Mouse (Mus musculus) cerebellum, adult 2 months (tissue): Measurements from ENCODE around the gene Dgkb. TPM values are rescaled to one million over a fixed set of nuclear protein-coding genes. Genes with fewer than 3 reads are reported as not detected.

ENCODE experiments used
- DNase-seq, 2 experiments: peaks; one replicate each; pipeline ENCODE4 v3.0.0; 2021
- H3K27ac ChIP-seq: fragments of 200-500 bp; 2 replicates; pipeline ENCODE4 v1.5.1; 2012; ENCODE audit warnings: low read length, control low read depth, inconsistent platforms; ENCODE audit not compliant: insufficient read depth
- H3K27me3 ChIP-seq: fragments of 200-500 bp; 2 replicates; pipeline ENCODE4 v1.6.1; 2012; ENCODE audit warnings: inconsistent platforms, mild to moderate bottlenecking, low read length, moderate library complexity; ENCODE audit not compliant: control insufficient read depth, insufficient read depth
- H3K4me1 ChIP-seq: fragments of 200-500 bp; 2 replicates; pipeline ENCODE4 v1.6.1; 2011; ENCODE audit warnings: low read length; ENCODE audit not compliant: control insufficient read depth, insufficient read depth
- H3K4me3 ChIP-seq: fragments of 200-500 bp; replicated peaks from 2 replicates; pipeline ENCODE3; 2011; ENCODE audit warnings: mild to moderate bottlenecking, low read depth, low read length, control low read depth; ENCODE audit not compliant: insufficient read depth
- CTCF ChIP-seq: fragments of 200-500 bp; IDR thresholded peaks from 2 replicates; pipeline ENCODE4 v1.5.1; 2011; ENCODE audit warnings: low read depth, mild to moderate bottlenecking, control low read depth, low read length, moderate library complexity, borderline replicate concordance; ENCODE audit not compliant: insufficient read depth
- POLR2A ChIP-seq: fragments of 200-500 bp; IDR thresholded peaks from 2 replicates; pipeline ENCODE4 v1.6.1; 2011; ENCODE audit warnings: low read length, control low read depth, borderline replicate concordance; ENCODE audit not compliant: insufficient read depth
- WGBS: fragments of 180-500 bp; shearing (Covaris S2); methylation state at CpG from one replicate; pipeline ENCODE4 v1.1.7; 2018; 5-methylcytosine and 5-hydroxymethylcytosine counted together
- polyA plus RNA-seq: library from polyadenylated mRNA; depleted of rRNA; stranded (reverse); fragments of >200 nt; gene quantifications from 2 replicates; pipeline ENCODE4 v1.2.3, GENCODE M21; 2012

The Dgkb gene
- polyA plus RNA-seq, 1 experiment, result 13.4 TPM

- Histone ChIP-seq H3K4me1 (peaks cover 11% of the 10 kb centered on the region; the same call in 1 of the 2 replicates), H3K4me3 (no peak overlapping the region), H3K27ac (no peak overlapping the region), H3K27me3 (no peaks in the 10 kb centered on the region)
- peak; percentile 61 to 85 for DNase-seq
- TF ChIP-seq POLR2A, result no peak
- TF ChIP-seq CTCF, result no peak
These were observed 772.4 kb downstream of the Dgkb start for GRCm38 (mm10) chr12:38589951-38590350.

- Histone ChIP-seq H3K27me3 (no peaks in the 10 kb centered on the region), H3K4me3 (no peak overlapping the region), H3K27ac (no peak overlapping the region), H3K4me1 (peaks cover 13% of the 10 kb centered on the region; the same call in 1 of the 2 replicates)
- TF ChIP-seq POLR2A (no peak), CTCF (no peak)
- 22% methylated on average over 2 of the region's 2 CpGs for WGBS
- DNase-seq, result peak in 1 of 2 experiments; percentile 41
These were observed 776.1 kb downstream of the Dgkb start for GRCm38 (mm10) chr12:38593653-38594052.

- no peaks in the 10 kb centered on the region for H3K27me3 ChIP-seq
- peak in 1 of 2 experiments; percentile 33 for DNase-seq
- TF ChIP-seq POLR2A, result no peak
- 43% methylated on average over 3 of the region's 3 CpGs for WGBS
- H3K27ac ChIP-seq, result no peak overlapping the region
- H3K4me3 ChIP-seq, result no peak overlapping the region
- H3K4me1 ChIP-seq, result peaks cover 13% of the 10 kb centered on the region; the same call in 1 of the 2 replicates
These were observed 776.5 kb downstream of the Dgkb start for GRCm38 (mm10) chr12:38594055-38594454.

GRCm38 (mm10) chr12:38596416-38597062 is 779.0 kb downstream of the Dgkb start:
- H3K27ac ChIP-seq, result no peak overlapping the region

GRCm38 (mm10) chr12:38598096-38598495 is 780.6 kb downstream of the Dgkb start:
- Histone ChIP-seq H3K4me3 (no peak overlapping the region), H3K27me3 (no peaks in the 10 kb centered on the region), H3K27ac (no peak overlapping the region), H3K4me1 (peaks cover 7% of the 10 kb centered on the region; the same call in 1 of the 2 replicates)
- TF ChIP-seq POLR2A (no peak), CTCF (no peak)
- no peak for DNase-seq
- 69% methylated on average over 2 of the region's 2 CpGs for WGBS

More at GRCm38 (mm10) chr12:38596416-38597062, 779.0 kb downstream of the Dgkb start:
- no peak overlapping the region for H3K4me3 ChIP-seq
- no peak for DNase-seq
- no peak for TF ChIP-seq POLR2A
- no peak for TF ChIP-seq CTCF
- H3K4me1 ChIP-seq, result peaks cover 7% of the 10 kb centered on the region; the same call in 1 of the 2 replicates
- H3K27me3 ChIP-seq, result no peaks in the 10 kb centered on the region
- 72% methylated on average over 7 of the region's 7 CpGs for WGBS

GRCm38 (mm10) chr12:38600165-38600845 is 782.8 kb downstream of the Dgkb start:
- H3K27me3 ChIP-seq, result no peaks in the 10 kb centered on the region
- no peak overlapping the region for H3K4me3 ChIP-seq
- peaks cover under 1% of the 10 kb centered on the region; the same call in 1 of the 2 replicates for H3K4me1 ChIP-seq
- TF ChIP-seq CTCF (no peak), POLR2A (no peak)
- WGBS, result 77% methylated on average over 3 of the region's 3 CpGs
- H3K27ac ChIP-seq, result no peak overlapping the region
- no peak for DNase-seq

GRCm38 (mm10) chr12:38608104-38608503 is 790.6 kb downstream of the Dgkb start:
- Histone ChIP-seq H3K4me3 (no peak overlapping the region), H3K27me3 (no peaks in the 10 kb centered on the region), H3K4me1 (no peaks in the 10 kb centered on the region), H3K27ac (no peak overlapping the region)
- DNase-seq, result no peak
- 53% methylated on average over 1 of the region's 1 CpGs for WGBS
- TF ChIP-seq CTCF, result no peak
- no peak for TF ChIP-seq POLR2A

GRCm38 (mm10) chr12:38668265-38668664 is 850.7 kb downstream of the Dgkb start:
- Histone ChIP-seq H3K27me3 (no peaks in the 10 kb centered on the region), H3K4me1 (no peaks in the 10 kb centered on the region), H3K27ac (no peak overlapping the region), H3K4me3 (no peak overlapping the region)
- DNase-seq, result no peak
- WGBS, result 62% methylated on average over 3 of the region's 3 CpGs
- TF ChIP-seq POLR2A (no peak), CTCF (no peak)
